Mouse (Mus musculus) urinary bladder, postnatal 36 days (tissue): ENCODE data around the gene Pacs1.
"Not testable (repeated sequence)": the region's sequence is repeated elsewhere in the genome, so short reads cannot be mapped to it uniquely, and the experiment has no call there.

Source experiments
- DNase-seq, 2 experiments: peaks; one replicate each; pipeline ENCODE4 v3.0.0; 2022; ENCODE audit warnings: low spot score in 2 of 2, mixed read lengths in 1 of 2

The Pacs1 gene

GRCm38 (mm10) chr19:5097521-5098362 lies 175.2 kb downstream of the Pacs1 start:
- DNase-seq, result no peak

- no peak for DNase-seq
Measured at GRCm38 (mm10) chr19:5095887-5096474, 176.9 kb downstream of the Pacs1 start.

- no peak for DNase-seq
Measured at GRCm38 (mm10) chr19:5094746-5095417, 178.0 kb downstream of the Pacs1 start.

- DNase-seq, result peak; percentile 83 to 87
Measured at GRCm38 (mm10) chr19:5094243-5094632, 178.7 kb downstream of the Pacs1 start.

- DNase-seq, result no peak
Measured at GRCm38 (mm10) chr19:5093481-5094242, 179.3 kb downstream of the Pacs1 start.

- no peak for DNase-seq
Measured at GRCm38 (mm10) chr19:5092083-5092482, 180.8 kb downstream of the Pacs1 start.

GRCm38 (mm10) chr19:5089324-5089723 lies 183.6 kb downstream of the Pacs1 start:
- no peak for DNase-seq

- peak; percentile 87 to 91 for DNase-seq
Measured at GRCm38 (mm10) chr19:5087884-5088728, 184.8 kb downstream of the Pacs1 start, which contains the start of gene Yif1a. Gene Yif1a (plus strand): TSS chr19:5088538.

- not testable (repeated sequence) for DNase-seq
Measured at GRCm38 (mm10) chr19:5086533-5086932, 186.4 kb downstream of the Pacs1 start.

- peak; percentile 45 to 52 for DNase-seq
Measured at GRCm38 (mm10) chr19:5085145-5085863, 187.6 kb downstream of the Pacs1 start, which contains the start of gene Tmem151a. Gene Tmem151a (minus strand): TSS chr19:5085531.

GRCm38 (mm10) chr19:5084834-5085144 lies 188.1 kb downstream of the Pacs1 start:
- DNase-seq, result no peak

GRCm38 (mm10) chr19:5083961-5084833 lies 188.7 kb downstream of the Pacs1 start:
- DNase-seq, result no peak
